Mouse (Mus musculus): ENCODE results near the gene Gper1. TPM values are rescaled to one million over a fixed set of nuclear protein-coding genes. Genes with fewer than 3 reads are reported as not detected.

The Gper1 gene
- polyA plus RNA-seq, 1 experiment from 2014 or later = 4.2 TPM

- Histone ChIP-seq H3K4me1 (peaks cover 34% of the 10 kb centered on the region), H3K27ac (replicated peaks) (peak within 1 kb of the TSS; percentile 12; the same call in 1 of the 2 replicates), H3K4me3 (replicated peaks) (no peak within 1 kb of the TSS), H3K4me2 (replicated peaks) (no peak within 1 kb of the TSS), H3K36me3 (no peaks in the 10 kb centered on the region), H3K27me3 (no peaks in the 10 kb centered on the region), H3K9ac (no peak within 1 kb of the TSS), H3K9me3 (replicated peaks) (no peaks in the 10 kb centered on the region)
- ATAC-seq (ENCODE audit: insufficient number of reproducible peaks, low FRiP score, low TSS enrichment, low read depth) = no peak
- WGBS = 81% methylated on average over 6 of the region's 6 CpGs
These were observed 18.1 kb upstream of the Gper1 start, which contains the start of gene C130050O18Rik for GRCm38 (mm10) chr5:139404801-139405401. Gene C130050O18Rik (plus strand): TSS chr5:139405280.

DNA sequence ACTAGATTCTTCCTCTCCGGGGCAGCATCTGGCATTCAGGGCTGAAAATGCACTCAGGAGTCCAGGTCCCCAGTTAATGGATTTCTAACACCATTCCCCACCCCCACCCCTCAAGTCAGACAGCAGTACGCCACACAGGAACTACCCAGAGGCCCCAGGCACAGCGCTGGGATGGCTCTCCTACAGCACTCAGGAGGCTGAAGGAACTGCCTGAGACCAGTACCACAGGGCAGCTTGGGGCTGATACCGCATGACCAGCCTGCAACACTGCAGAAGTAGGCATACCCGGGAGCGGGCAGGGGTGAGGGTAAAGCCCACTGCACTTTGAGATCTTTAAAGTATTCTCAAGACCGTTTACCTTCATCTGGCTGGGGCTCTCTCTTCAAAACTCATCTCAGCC, 17.5 kb upstream of the Gper1 start:
- peak overlapping the region; percentile 12; the same call in 1 of the 2 replicates for H3K27ac ChIP-seq (replicated peaks)
- H3K4me3 ChIP-seq (replicated peaks) = no peak overlapping the region
- no peaks in the 10 kb centered on the region for H3K36me3 ChIP-seq
- H3K4me2 ChIP-seq (replicated peaks) = no peak overlapping the region
- 61% methylated on average over 7 of the region's 7 CpGs for WGBS
- no peaks in the 10 kb centered on the region for H3K27me3 ChIP-seq
- H3K9ac ChIP-seq = no peak overlapping the region
- ATAC-seq (ENCODE audit: insufficient number of reproducible peaks, low FRiP score, low TSS enrichment, low read depth) = no peak
- no peaks in the 10 kb centered on the region for H3K9me3 ChIP-seq (replicated peaks)
- H3K4me1 ChIP-seq = peaks cover 34% of the 10 kb centered on the region

- no peak overlapping the region for H3K4me2 ChIP-seq (replicated peaks)
- H3K27ac ChIP-seq (replicated peaks) = peak overlapping the region; percentile 12; the same call in 1 of the 2 replicates
- H3K9ac ChIP-seq = no peak overlapping the region
- no peak; the same call in 1 of the 2 replicates for ATAC-seq (ENCODE audit: insufficient number of reproducible peaks, low FRiP score, low TSS enrichment, low read depth)
- no peak overlapping the region for H3K4me3 ChIP-seq (replicated peaks)
- 58% methylated on average over 3 of the region's 3 CpGs for WGBS
- no peaks in the 10 kb centered on the region for H3K9me3 ChIP-seq (replicated peaks)
- H3K36me3 ChIP-seq = no peaks in the 10 kb centered on the region
- H3K4me1 ChIP-seq = peaks cover 34% of the 10 kb centered on the region
- no peaks in the 10 kb centered on the region for H3K27me3 ChIP-seq
These were observed 17.0 kb upstream of the Gper1 start for GRCm38 (mm10) chr5:139405953-139406352.

DNA sequence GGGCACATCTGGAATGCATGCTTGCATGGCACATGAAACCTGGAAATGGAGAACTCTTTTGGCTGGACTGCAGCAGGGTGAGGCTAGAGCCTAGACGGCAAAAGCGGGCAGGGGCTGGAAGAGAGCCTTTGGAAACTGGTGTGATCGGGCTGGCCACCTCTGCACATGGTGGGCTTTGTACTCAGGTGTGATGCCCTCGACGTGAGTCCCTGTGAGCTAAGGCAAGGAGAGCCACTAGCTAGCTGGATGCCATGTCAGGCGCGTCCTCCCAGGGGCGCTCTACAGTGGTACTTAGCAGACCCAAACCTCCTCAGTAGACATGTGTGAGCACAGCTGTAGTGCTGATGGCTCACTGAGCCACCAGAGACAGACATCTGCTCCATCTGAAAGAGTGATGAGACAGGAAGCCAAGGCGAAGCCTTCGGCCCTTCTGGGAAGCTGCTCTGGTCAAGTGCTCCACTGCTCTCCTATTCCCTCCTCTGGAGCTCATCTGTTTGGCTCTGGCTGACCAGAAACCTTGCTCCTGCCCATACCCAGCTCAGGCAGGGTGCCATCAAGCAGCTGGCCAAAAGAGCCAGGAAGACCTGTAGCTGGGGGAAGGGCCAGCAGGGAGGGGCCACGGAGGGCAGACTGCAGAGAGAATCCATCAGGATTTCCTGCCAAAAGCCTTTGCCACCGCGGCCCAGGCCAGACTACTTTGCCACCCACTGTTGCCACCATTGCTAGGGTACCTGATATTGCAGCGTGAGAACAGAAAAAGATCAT, 15.6 kb upstream of the Gper1 start:
- Histone ChIP-seq H3K9ac (no peak overlapping the region), H3K9me3 (replicated peaks) (no peaks in the 10 kb centered on the region), H3K4me2 (replicated peaks) (no peak overlapping the region), H3K27ac (replicated peaks) (peak overlapping the region; percentile 69), H3K27me3 (no peaks in the 10 kb centered on the region), H3K36me3 (no peaks in the 10 kb centered on the region), H3K4me3 (replicated peaks) (no peak overlapping the region), H3K4me1 (peaks cover 34% of the 10 kb centered on the region)
- 0 out of 2 replicates have a peak, but pooled peaks have one; percentile 40 for ATAC-seq (ENCODE audit: insufficient number of reproducible peaks, low FRiP score, low TSS enrichment, low read depth)
- 70% methylated on average over 14 of the region's 14 CpGs for WGBS

DNA sequence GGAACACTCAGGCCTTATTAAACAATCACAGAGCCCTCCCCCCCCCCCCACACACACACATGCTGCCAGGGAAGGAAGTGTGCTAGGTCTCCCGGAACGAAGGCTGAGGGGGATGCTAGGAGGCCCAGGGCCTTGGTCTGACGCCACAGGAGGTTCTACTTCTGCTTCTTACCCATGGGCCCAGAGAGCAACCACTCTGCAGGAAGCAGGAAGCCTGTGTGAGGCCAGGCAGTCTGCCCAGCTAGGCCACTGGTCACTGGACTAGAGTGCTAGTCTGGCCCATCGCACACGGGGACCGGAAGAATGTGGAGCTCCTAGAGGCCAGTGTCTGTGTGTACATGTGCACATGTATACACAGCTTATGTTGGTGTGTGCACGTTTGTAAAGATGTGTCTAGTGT, 14.4 kb upstream of the Gper1 start:
- no peaks in the 10 kb centered on the region for H3K9me3 ChIP-seq (replicated peaks)
- H3K27me3 ChIP-seq = no peaks in the 10 kb centered on the region
- no peak overlapping the region for H3K4me3 ChIP-seq (replicated peaks)
- H3K4me2 ChIP-seq (replicated peaks) = no peak overlapping the region
- no peak overlapping the region for H3K9ac ChIP-seq
- no peak for ATAC-seq (ENCODE audit: insufficient number of reproducible peaks, low FRiP score, low TSS enrichment, low read depth)
- 80% methylated on average over 7 of the region's 7 CpGs for WGBS
- no peaks in the 10 kb centered on the region for H3K36me3 ChIP-seq
- peaks cover 34% of the 10 kb centered on the region for H3K4me1 ChIP-seq
- no peak overlapping the region for H3K27ac ChIP-seq (replicated peaks)

- Histone ChIP-seq H3K36me3 (peaks cover under 1% of the 10 kb centered on the region; the same call in 1 of the 2 replicates), H3K4me1 (peaks cover 34% of the 10 kb centered on the region), H3K4me3 (replicated peaks) (no peak overlapping the region), H3K9ac (no peak overlapping the region), H3K9me3 (replicated peaks) (no peaks in the 10 kb centered on the region), H3K27me3 (no peaks in the 10 kb centered on the region), H3K4me2 (replicated peaks) (no peak overlapping the region), H3K27ac (replicated peaks) (no peak overlapping the region)
- ATAC-seq (ENCODE audit: insufficient number of reproducible peaks, low FRiP score, low TSS enrichment, low read depth) = no peak
- 65% methylated on average over 12 of the region's 12 CpGs for WGBS
These were observed 13.5 kb upstream of the Gper1 start for GRCm38 (mm10) chr5:139409412-139409811.

GRCm38 (mm10) chr5:139410056-139410455, 12.9 kb upstream of the Gper1 start:
- H3K27ac ChIP-seq (replicated peaks) = no peak overlapping the region
- no peak overlapping the region for H3K9ac ChIP-seq
- no peak for ATAC-seq (ENCODE audit: insufficient number of reproducible peaks, low FRiP score, low TSS enrichment, low read depth)
- H3K4me1 ChIP-seq = peaks cover 34% of the 10 kb centered on the region
- H3K27me3 ChIP-seq = no peaks in the 10 kb centered on the region
- H3K9me3 ChIP-seq (replicated peaks) = no peaks in the 10 kb centered on the region
- 92% methylated on average over 4 of the region's 4 CpGs for WGBS
- peaks cover 6% of the 10 kb centered on the region; the same call in 1 of the 2 replicates for H3K36me3 ChIP-seq
- H3K4me3 ChIP-seq (replicated peaks) = no peak overlapping the region
- H3K4me2 ChIP-seq (replicated peaks) = no peak overlapping the region

DNA sequence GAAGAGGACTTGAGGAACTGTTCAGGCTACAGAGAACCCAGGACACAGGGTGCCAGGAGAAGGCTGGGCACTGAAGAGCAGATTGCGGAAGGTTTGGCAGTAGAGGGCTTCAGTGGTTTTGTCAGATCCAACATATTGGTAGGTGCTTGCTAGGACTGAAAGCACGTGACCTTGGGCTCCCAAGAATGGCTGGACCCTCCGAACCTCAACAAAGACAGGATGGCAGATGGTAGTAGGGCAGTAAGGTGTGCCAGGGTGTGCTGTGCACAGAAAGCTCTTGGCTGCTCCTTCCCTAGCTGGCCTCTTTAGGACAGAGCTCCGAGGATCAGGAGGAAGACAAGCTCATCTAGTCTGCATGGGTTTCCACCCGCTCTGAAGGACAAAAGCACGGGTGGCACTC, 11.8 kb upstream of the Gper1 start:
- Histone ChIP-seq H3K36me3 (peaks cover 6% of the 10 kb centered on the region; the same call in 1 of the 2 replicates), H3K4me3 (replicated peaks) (no peak overlapping the region), H3K27ac (replicated peaks) (no peak overlapping the region), H3K9ac (no peak overlapping the region), H3K4me1 (peaks cover 23% of the 10 kb centered on the region), H3K27me3 (no peaks in the 10 kb centered on the region), H3K4me2 (replicated peaks) (no peak overlapping the region), H3K9me3 (replicated peaks) (no peaks in the 10 kb centered on the region)
- no peak for ATAC-seq (ENCODE audit: insufficient number of reproducible peaks, low FRiP score, low TSS enrichment, low read depth)
- 93% methylated on average over 6 of the region's 6 CpGs for WGBS

DNA sequence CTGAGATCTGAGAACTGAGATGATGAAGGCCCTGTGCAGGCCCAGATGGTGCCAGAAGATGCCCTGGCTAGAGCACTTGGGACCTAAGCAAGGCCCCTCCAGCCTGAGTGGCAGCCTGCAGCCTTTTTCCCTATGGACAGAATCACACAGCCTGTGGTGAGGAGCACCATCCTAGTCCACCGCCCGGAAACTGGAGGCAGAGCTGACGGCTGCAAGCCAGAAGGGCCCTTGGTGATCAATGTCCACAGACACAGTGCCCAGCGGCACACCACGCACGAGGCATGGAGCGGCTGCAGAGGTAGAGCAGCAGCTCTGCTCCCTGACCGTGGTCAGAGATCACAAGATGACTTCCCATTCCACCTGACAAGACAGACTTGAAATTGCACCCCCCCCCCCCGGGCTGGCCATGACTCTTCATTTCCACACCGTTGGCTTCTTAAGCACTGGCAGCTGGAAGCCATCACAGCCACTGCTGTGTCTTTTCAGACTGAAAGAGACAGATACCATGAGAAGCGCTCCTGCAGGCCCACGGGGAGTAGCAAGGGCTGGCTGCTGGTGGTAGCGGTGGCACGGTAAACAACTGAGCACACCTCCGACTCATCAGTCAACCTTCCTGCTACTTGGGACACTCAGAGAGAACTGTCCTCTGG, 11.2 kb upstream of the Gper1 start:
- no peak overlapping the region for H3K4me3 ChIP-seq (replicated peaks)
- H3K27me3 ChIP-seq = no peaks in the 10 kb centered on the region
- peaks cover 6% of the 10 kb centered on the region; the same call in 1 of the 2 replicates for H3K36me3 ChIP-seq
- no peak overlapping the region for H3K27ac ChIP-seq (replicated peaks)
- no peaks in the 10 kb centered on the region for H3K9me3 ChIP-seq (replicated peaks)
- peaks cover 20% of the 10 kb centered on the region; the same call in 1 of the 2 replicates for H3K4me1 ChIP-seq
- 77% methylated on average over 15 of the region's 15 CpGs for WGBS
- ATAC-seq (ENCODE audit: insufficient number of reproducible peaks, low FRiP score, low TSS enrichment, low read depth) = no peak
- no peak overlapping the region for H3K9ac ChIP-seq
- H3K4me2 ChIP-seq (replicated peaks) = no peak overlapping the region

GRCm38 (mm10) chr5:139413545-139413944, 9.4 kb upstream of the Gper1 start:
- no peak overlapping the region for H3K4me2 ChIP-seq (replicated peaks)
- H3K9ac ChIP-seq = no peak overlapping the region
- H3K4me1 ChIP-seq = peaks cover 7% of the 10 kb centered on the region; the same call in 1 of the 2 replicates
- H3K4me3 ChIP-seq (replicated peaks) = no peak overlapping the region
- no peak for ATAC-seq (ENCODE audit: insufficient number of reproducible peaks, low FRiP score, low TSS enrichment, low read depth)
- no peaks in the 10 kb centered on the region for H3K27me3 ChIP-seq
- 90% methylated on average over 4 of the region's 4 CpGs for WGBS
- no peak overlapping the region for H3K27ac ChIP-seq (replicated peaks)
- no peaks in the 10 kb centered on the region for H3K9me3 ChIP-seq (replicated peaks)
- peaks cover 6% of the 10 kb centered on the region; the same call in 1 of the 2 replicates for H3K36me3 ChIP-seq

DNA sequence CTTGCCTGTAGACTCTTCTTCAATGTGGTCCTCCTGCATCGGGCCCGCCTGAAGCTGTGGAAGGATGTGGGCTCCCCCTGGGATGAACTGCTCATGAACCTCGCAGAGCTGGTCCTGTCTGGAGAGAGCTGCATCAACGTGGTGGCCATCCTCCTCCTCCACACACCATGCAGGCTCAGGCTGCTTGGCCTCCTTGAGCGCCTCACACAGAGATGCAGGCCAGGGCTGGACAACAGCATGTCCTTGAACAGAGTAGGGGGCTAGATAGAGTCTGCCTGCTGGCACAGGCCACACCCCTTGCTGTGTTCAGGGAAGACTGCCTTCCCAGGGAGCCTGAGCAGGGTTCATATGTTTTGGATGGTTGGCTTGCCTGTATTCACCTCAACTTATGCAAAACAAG, 8.0 kb upstream of the Gper1 start:
- no peak overlapping the region for H3K4me3 ChIP-seq (replicated peaks)
- 88% methylated on average over 5 of the region's 5 CpGs for WGBS
- no peak overlapping the region for H3K27ac ChIP-seq (replicated peaks)
- ATAC-seq (ENCODE audit: insufficient number of reproducible peaks, low FRiP score, low TSS enrichment, low read depth) = no peak
- peaks cover 6% of the 10 kb centered on the region; the same call in 1 of the 2 replicates for H3K36me3 ChIP-seq
- no peak overlapping the region for H3K4me2 ChIP-seq (replicated peaks)
- H3K9ac ChIP-seq = no peak overlapping the region
- H3K4me1 ChIP-seq = peaks cover 6% of the 10 kb centered on the region; the same call in 1 of the 2 replicates
- H3K27me3 ChIP-seq = no peaks in the 10 kb centered on the region
- no peaks in the 10 kb centered on the region for H3K9me3 ChIP-seq (replicated peaks)
